Mouse (Mus musculus): ENCODE measurements around the gene Asrgl1. TPM values are rescaled to one million over a fixed set of nuclear protein-coding genes. Genes with fewer than 3 reads are reported as not detected.

The Asrgl1 gene
- polyA plus RNA-seq, 1 experiment from 2014 or later, result 15.6 TPM

DNA sequence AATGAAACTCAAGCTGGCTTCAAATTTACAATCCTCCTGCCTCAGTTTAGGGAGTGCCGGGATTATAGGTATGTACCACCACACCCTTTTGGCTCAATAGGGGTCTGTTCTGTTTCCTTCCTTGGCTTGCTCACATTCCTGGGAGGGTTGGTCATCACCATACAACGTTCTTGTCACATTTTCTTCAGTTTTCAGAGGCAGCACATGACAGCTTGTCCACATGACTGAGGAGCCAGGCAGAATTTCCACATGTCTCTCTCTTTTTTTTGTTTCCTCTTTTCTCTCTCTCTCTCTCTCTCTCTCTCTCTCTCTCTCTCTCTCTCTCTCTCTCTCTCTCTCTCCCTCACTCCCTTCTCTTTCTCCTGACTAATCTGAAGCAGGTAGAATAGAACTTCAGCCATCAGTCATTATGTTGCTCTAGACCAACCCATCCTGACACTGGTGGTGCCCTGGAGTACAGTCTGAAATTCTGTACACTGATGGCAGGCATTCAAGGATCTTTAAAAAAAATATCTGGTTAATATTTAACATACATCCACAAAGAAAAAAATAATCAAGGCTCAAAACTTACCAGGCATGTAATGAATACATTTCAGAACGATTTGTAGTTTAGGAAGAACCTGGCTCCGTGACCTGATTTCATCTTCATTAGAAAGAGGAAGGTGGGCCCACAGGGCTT is 58.3 kb downstream of the Asrgl1 start:
- Histone ChIP-seq H3K4me1 (peaks cover 11% of the 10 kb centered on the region), H3K27ac (replicated peaks) (no peak overlapping the region), H3K9me3 (no peaks in the 10 kb centered on the region), H3K4me3 (no peak overlapping the region), H3K36me3 (replicated peaks) (no peaks in the 10 kb centered on the region), H3K27me3 (replicated peaks; ENCODE audit: low read depth, poor library complexity, severe bottlenecking) (no peaks in the 10 kb centered on the region)
- WGBS, result 80% methylated on average over 4 of the region's 4 CpGs
- no peak for DNase-seq (ENCODE audit: low spot score)

DNA sequence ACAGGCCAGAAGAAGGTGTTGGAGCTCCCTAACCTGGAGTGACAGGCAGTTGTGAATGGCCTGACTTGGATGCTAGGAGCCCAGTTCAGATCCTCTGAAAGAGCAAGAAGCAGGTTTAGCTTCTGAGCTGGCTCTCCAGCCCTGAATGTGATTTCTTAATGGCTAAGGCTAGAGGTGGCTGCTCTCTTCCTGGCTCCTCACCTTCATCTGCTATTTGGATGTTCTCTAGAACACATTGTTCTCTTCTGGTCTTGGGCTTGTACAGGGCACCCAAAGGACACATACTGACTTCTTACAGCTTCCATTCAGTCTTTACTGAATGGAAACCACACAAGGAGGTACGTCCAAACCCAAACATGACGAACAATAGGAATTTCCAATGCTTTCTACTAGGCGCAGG is 59.4 kb downstream of the Asrgl1 start:
- no peak for DNase-seq (ENCODE audit: low spot score)
- 87% methylated on average over 3 of the region's 3 CpGs for WGBS
- no peaks in the 10 kb centered on the region for H3K36me3 ChIP-seq (replicated peaks)
- no peaks in the 10 kb centered on the region for H3K27me3 ChIP-seq (replicated peaks; ENCODE audit: low read depth, poor library complexity, severe bottlenecking)
- H3K4me1 ChIP-seq, result peaks cover 16% of the 10 kb centered on the region
- no peak overlapping the region for H3K27ac ChIP-seq (replicated peaks)
- no peaks in the 10 kb centered on the region for H3K9me3 ChIP-seq
- no peak overlapping the region for H3K4me3 ChIP-seq

DNA sequence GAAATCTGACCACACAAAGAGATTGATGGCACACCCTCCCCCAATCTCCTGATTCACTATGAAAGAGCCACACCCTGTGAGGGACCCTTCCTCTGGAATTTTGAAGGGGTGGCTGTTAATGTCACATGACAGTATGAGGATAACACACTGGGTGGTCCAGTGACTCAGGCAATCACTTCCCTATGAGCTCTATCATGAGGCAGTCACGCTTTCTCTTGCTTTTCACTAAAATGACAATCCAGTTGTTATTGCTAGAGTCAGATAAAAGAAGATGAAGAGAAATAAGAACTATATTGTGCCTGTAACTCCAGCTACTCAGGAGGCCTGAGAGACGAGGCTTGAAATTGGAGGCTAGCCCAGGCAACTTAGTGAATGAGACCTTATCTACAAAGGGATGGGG is 59.9 kb downstream of the Asrgl1 start:
- Histone ChIP-seq H3K4me3 (no peak overlapping the region), H3K4me1 (peaks cover 16% of the 10 kb centered on the region), H3K9me3 (no peaks in the 10 kb centered on the region), H3K27ac (replicated peaks) (no peak overlapping the region), H3K27me3 (replicated peaks; ENCODE audit: low read depth, poor library complexity, severe bottlenecking) (no peaks in the 10 kb centered on the region), H3K36me3 (replicated peaks) (no peaks in the 10 kb centered on the region)
- WGBS, result 82% methylated on average over 2 of the region's 2 CpGs
- no peak for DNase-seq (ENCODE audit: low spot score)

DNA sequence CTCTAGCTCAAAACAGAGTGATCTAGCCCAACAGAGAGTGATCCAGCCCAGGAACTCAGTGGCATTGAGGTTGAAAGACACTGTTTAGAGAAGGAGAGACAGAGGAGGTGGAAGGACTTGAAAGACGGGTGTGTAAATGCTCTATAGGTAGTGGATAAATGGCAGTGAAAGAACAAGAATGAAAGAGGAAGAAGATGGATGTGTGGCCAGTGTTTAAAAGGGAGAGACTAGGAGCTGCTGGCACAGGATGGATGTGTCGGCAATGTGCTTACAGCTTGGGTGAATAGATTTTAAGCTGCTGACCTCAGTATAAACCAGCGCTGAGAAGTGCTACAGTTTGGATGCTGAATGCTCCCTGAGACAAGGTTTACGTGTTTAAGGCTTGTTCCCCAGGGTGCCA is 61.0 kb downstream of the Asrgl1 start:
- Histone ChIP-seq H3K4me1 (peaks cover 9% of the 10 kb centered on the region; the same call in 1 of the 2 replicates), H3K36me3 (replicated peaks) (no peaks in the 10 kb centered on the region), H3K27me3 (replicated peaks; ENCODE audit: low read depth, poor library complexity, severe bottlenecking) (no peaks in the 10 kb centered on the region), H3K27ac (replicated peaks) (0 out of 2 replicates have a peak overlapping the region, but pooled peaks have one; percentile 30), H3K9me3 (no peaks in the 10 kb centered on the region), H3K4me3 (no peak overlapping the region)
- no peak for DNase-seq (ENCODE audit: low spot score)
- WGBS, result 79% methylated on average over 4 of the region's 4 CpGs

DNA sequence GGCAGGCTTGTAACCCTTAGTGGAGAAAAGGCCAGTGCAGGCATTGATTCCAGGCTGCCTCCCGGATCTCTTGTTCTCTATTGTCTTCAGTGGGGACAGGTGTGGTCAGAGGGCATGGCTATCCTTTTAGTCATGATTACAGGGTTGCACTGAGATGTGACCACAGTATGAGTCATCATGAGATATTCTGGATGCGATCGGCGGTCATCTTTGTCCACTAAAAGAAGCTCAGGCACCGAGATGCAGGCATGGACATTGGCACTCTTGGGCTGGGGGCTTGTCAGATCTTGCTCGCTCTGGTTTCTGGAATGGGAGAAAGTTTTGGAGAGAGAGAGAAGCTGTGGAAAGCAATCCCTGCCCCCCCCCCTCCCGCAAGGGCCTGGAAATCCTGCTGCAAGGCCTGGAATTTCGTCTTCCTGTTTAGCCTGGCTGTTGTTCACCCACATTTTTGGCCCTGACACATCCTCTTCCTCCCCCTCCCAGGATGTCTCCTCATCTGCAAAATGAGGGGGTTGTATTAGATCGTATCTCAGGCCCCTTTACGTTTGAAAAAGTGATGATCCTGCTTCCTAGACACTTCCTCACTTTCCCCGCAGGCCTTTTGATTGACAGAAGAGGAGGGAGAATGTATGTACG is 61.5 kb downstream of the Asrgl1 start:
- DNase-seq (ENCODE audit: low spot score), result no peak
- 75% methylated on average over 12 of the region's 12 CpGs for WGBS

DNA sequence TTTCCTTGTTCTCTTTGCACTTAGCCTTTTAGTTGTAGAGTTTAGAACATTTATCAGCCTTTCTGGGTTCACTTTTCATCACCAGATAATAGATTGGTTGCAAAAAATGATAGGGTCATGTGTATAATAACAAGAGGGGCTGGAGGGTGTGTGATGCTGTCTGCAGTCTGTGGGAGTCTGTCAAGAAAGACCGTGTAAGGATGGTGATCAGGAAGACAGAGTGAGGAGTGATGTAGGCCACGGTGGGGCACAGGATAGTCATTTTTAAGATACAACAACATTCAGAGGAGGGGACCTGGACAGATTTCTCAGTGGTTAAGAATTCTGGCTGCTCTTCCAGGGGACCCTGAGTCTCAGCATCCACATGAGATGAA is 63.3 kb downstream of the Asrgl1 start:
- H3K4me1 ChIP-seq, result peaks cover 9% of the 10 kb centered on the region; the same call in 1 of the 2 replicates
- no peak for DNase-seq (ENCODE audit: low spot score)
- H3K9me3 ChIP-seq, result no peaks in the 10 kb centered on the region
- no peak overlapping the region; the same call in 1 of the 2 replicates for H3K27ac ChIP-seq (replicated peaks)
- 82% methylated on average over 2 of the region's 2 CpGs for WGBS
- no peak overlapping the region for H3K4me3 ChIP-seq
- H3K27me3 ChIP-seq (replicated peaks; ENCODE audit: low read depth, poor library complexity, severe bottlenecking), result no peaks in the 10 kb centered on the region
- H3K36me3 ChIP-seq (replicated peaks), result no peaks in the 10 kb centered on the region

More for the DNA sequence above, 61.5 kb downstream of the Asrgl1 start:
- Histone ChIP-seq H3K4me1 (peaks cover 9% of the 10 kb centered on the region; the same call in 1 of the 2 replicates), H3K27me3 (replicated peaks; ENCODE audit: low read depth, poor library complexity, severe bottlenecking) (no peaks in the 10 kb centered on the region), H3K36me3 (replicated peaks) (no peaks in the 10 kb centered on the region), H3K27ac (replicated peaks) (0 out of 2 replicates have a peak overlapping the region, but pooled peaks have one; percentile 30), H3K9me3 (no peaks in the 10 kb centered on the region), H3K4me3 (no peak overlapping the region)

DNA sequence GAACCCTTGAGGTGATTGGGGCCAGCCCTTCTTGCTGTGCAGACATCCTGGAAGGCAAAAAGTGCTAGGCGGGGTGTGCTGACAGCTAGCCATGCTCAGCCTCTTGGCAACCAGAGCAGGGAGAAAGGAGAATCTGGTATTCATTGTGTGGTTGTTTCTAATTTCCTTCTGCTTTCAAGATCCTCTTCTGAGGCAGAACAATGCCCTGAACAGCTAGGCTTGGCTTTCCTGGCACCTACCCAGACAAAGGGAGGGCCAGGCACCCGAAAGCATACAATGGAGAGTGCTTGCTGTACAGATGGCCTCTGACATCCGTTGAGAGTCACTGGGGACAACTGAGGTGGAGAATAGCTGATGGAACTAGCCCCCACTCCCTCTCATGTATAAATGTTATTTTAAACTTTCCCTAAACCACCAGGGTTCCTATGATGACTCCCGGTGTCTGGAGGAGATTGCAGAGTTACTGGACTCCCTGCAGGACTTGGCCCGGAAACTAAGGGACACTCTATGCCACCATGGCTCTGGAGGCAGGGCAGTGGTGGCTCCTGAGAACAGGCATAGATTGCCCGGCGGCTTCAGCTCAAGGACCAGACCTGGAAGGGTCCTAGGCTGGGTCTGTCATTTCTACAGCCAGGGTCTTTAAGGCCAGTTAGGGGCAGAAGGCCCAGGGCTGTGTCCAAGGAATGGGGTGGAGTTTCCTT is 63.8 kb downstream of the Asrgl1 start:
- no peak overlapping the region for H3K4me3 ChIP-seq
- 72% methylated on average over 7 of the region's 7 CpGs for WGBS
- H3K4me1 ChIP-seq, result peaks cover 9% of the 10 kb centered on the region; the same call in 1 of the 2 replicates
- no peak for DNase-seq (ENCODE audit: low spot score)
- peak overlapping the region; percentile 11; the same call in 1 of the 2 replicates for H3K27ac ChIP-seq (replicated peaks)
- no peaks in the 10 kb centered on the region for H3K9me3 ChIP-seq
- no peaks in the 10 kb centered on the region for H3K36me3 ChIP-seq (replicated peaks)
- no peaks in the 10 kb centered on the region for H3K27me3 ChIP-seq (replicated peaks; ENCODE audit: low read depth, poor library complexity, severe bottlenecking)

DNA sequence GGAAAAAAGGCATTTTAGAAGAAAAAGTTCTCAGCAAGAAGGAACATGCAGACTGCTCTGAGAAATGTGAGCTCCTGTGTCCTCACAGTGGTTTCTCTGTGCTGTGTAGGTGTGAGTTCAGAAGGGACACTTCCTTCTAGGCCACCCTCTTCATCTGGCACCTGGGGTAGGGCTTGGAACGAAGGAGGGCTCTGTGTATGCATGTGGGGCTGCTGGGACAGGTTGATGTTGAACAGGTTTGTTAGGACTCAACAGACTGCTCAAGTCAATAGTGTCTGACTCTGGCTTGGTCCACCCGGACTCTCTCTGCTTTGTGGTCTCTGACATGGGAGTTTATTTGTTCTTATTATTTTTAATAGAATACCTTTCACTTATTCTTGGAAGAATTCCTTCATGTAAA is 65.1 kb downstream of the Asrgl1 start:
- 84% methylated on average over 2 of the region's 2 CpGs for WGBS

DNA sequence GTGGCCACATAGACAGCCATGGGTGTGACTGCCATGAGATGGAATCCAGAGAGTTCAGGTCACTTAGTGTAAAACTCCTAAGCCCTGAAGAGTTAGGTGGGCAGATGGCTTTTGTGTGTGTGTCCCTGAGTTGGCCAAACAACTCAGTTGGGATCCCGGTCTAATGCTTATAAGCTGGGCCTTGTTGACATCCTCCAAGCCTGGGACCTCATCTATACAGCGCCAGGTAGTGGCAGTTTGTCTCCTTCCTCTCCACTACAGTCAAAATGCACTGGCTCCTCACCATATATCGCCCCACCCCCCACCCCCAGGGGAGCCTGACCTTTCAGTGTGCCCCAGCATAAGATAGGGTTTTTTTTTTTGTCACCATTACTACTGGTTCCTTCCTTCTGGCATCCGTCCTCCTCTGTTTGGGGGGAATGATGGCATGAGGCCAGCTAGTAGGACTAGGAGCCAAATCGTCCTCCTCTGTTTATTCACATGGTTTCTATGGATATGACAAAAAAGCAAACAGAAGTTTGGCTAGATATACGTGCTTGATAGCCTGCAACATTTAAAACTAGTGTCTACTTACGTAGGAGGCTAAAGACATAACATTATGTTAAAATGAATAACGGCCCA is 65.6 kb downstream of the Asrgl1 start:
- no peak for DNase-seq (ENCODE audit: low spot score)
- WGBS, result 83% methylated on average over 8 of the region's 8 CpGs
- Histone ChIP-seq H3K4me3 (no peak overlapping the region), H3K9me3 (no peaks in the 10 kb centered on the region), H3K4me1 (peaks cover 20% of the 10 kb centered on the region), H3K36me3 (replicated peaks) (no peaks in the 10 kb centered on the region), H3K27me3 (replicated peaks; ENCODE audit: low read depth, poor library complexity, severe bottlenecking) (no peaks in the 10 kb centered on the region), H3K27ac (replicated peaks) (no peak overlapping the region)

More for the DNA sequence above, 65.1 kb downstream of the Asrgl1 start:
- Histone ChIP-seq H3K36me3 (replicated peaks) (no peaks in the 10 kb centered on the region), H3K27ac (replicated peaks) (no peak overlapping the region), H3K4me3 (no peak overlapping the region), H3K4me1 (peaks cover 20% of the 10 kb centered on the region), H3K9me3 (no peaks in the 10 kb centered on the region), H3K27me3 (replicated peaks; ENCODE audit: low read depth, poor library complexity, severe bottlenecking) (no peaks in the 10 kb centered on the region)
- DNase-seq (ENCODE audit: low spot score), result no peak

DNA sequence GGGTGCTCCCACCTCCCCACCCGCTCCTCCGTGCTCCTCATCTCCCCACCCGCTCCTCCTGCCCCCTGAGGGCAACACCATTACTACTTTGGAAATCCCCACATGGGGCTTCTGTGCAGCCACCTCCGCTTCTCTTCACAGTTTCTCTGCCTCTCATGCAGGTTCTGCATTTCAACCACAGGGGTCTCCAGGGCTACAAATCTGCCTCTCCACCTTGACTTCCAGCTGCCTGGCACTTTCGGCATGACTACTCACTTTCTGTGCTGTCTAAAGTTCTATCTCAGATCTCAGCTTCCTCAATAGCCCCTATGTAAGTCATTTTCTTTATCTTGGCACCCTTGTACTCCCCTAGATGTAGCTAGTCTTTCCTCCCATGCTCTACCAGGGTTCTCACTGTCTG is 68.1 kb downstream of the Asrgl1 start:
- WGBS, result 77% methylated on average over 5 of the region's 5 CpGs
- H3K27ac ChIP-seq (replicated peaks), result no peak overlapping the region

DNA sequence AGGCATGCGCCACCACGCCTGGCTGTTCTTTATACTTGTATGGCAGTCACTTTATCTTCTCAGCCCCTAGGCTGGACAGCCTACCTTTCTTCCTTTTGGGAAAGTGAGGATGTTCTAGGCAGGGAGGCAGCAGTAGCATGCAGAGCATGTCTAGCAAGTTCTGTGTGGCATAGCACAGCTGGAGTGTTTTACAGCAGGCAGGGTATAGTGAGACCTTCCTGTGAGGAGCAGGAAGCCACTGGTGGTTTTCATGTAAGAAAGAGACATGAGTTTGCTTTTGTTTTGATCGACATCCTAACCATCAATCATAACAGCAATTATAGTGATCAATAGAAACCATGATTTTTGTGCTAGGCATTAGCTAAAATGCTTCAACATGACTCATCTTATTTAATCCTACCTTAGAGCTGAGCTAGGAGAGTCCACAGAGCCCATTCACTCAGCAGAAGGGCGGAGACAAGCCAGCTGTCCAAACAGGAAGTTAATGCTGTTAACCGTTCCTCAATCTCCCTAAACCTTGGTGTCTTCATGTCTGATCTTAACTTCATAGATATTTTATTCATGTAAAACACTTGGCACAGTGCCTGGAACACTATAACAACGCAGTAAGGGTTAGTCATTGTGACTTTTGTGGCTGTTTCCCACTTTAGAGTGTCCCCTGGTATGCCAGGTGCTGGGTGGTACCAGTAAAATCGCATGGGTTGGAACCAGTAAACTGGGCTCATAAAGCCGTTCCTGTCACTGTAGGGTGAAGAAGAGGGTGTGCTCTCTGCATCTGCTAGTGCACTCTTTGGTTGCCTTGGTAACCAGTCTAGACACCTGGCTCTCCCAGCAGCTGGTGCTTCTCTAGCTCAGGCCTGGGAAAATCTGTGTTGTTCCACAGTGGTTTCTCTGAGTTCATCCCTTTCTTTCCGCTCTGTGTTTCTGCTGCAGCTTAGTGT is 69.5 kb downstream of the Asrgl1 start:
- Histone ChIP-seq H3K27ac (replicated peaks) (no peak overlapping the region), H3K36me3 (replicated peaks) (no peaks in the 10 kb centered on the region), H3K9me3 (no peaks in the 10 kb centered on the region), H3K27me3 (replicated peaks; ENCODE audit: low read depth, poor library complexity, severe bottlenecking) (no peaks in the 10 kb centered on the region), H3K4me1 (peaks cover 11% of the 10 kb centered on the region), H3K4me3 (no peak overlapping the region)
- WGBS, result 73% methylated on average over 9 of the region's 9 CpGs
- DNase-seq (ENCODE audit: low spot score), result no peak

More for the DNA sequence above, 68.1 kb downstream of the Asrgl1 start:
- Histone ChIP-seq H3K4me1 (peaks cover 20% of the 10 kb centered on the region), H3K9me3 (no peaks in the 10 kb centered on the region), H3K4me3 (no peak overlapping the region), H3K27me3 (replicated peaks; ENCODE audit: low read depth, poor library complexity, severe bottlenecking) (no peaks in the 10 kb centered on the region), H3K36me3 (replicated peaks) (no peaks in the 10 kb centered on the region)
- DNase-seq (ENCODE audit: low spot score), result no peak

All from embryonic facial prominence, embryonic 10.5 days (tissue).